Mouse (Mus musculus) lung, adult 2 months (tissue): ENCODE measurements around the gene Mtus2. TPM values are rescaled to one million over a fixed set of nuclear protein-coding genes. Genes with fewer than 3 reads are reported as not detected.

Experiments
- DNase-seq: peaks from one replicate; pipeline ENCODE4 v3.0.0; 2022
- H3K4me1 ChIP-seq: fragments of 200-500 bp; 2 replicates; pipeline ENCODE4 v1.6.1; 2011; ENCODE audit warnings: low read length; ENCODE audit not compliant: control insufficient read depth, insufficient read depth
- H3K4me3 ChIP-seq: fragments of 200-500 bp; replicated peaks from 2 replicates; pipeline ENCODE3; 2011; ENCODE audit warnings: low read depth, mild to moderate bottlenecking, control low read depth, low read length; ENCODE audit errors: extremely low read depth
- CTCF ChIP-seq: fragments of 200-500 bp; IDR thresholded peaks from 2 replicates; pipeline ENCODE4 v1.5.1; 2011; ENCODE audit warnings: mild to moderate bottlenecking, low read length, control low read depth; ENCODE audit not compliant: insufficient read depth
- POLR2A ChIP-seq: fragments of 200-500 bp; IDR thresholded peaks from 2 replicates; pipeline ENCODE4 v1.6.1; 2011; ENCODE audit warnings: low read depth, mild to moderate bottlenecking, control low read depth, low read length, borderline replicate concordance; ENCODE audit errors: extremely low read depth
- WGBS: fragments of 180-500 bp; shearing (Covaris S2); methylation state at CpG from one replicate; pipeline ENCODE4 v1.1.7; 2018; 5-methylcytosine and 5-hydroxymethylcytosine counted together
- polyA plus RNA-seq: library from polyadenylated mRNA; depleted of rRNA; stranded (reverse); fragments of >200 nt; gene quantifications from 2 replicates; pipeline ENCODE4 v1.2.3, GENCODE M21; 2012

Mtus2 gene
- polyA plus RNA-seq, 1 experiment = 4.7 TPM

DNA sequence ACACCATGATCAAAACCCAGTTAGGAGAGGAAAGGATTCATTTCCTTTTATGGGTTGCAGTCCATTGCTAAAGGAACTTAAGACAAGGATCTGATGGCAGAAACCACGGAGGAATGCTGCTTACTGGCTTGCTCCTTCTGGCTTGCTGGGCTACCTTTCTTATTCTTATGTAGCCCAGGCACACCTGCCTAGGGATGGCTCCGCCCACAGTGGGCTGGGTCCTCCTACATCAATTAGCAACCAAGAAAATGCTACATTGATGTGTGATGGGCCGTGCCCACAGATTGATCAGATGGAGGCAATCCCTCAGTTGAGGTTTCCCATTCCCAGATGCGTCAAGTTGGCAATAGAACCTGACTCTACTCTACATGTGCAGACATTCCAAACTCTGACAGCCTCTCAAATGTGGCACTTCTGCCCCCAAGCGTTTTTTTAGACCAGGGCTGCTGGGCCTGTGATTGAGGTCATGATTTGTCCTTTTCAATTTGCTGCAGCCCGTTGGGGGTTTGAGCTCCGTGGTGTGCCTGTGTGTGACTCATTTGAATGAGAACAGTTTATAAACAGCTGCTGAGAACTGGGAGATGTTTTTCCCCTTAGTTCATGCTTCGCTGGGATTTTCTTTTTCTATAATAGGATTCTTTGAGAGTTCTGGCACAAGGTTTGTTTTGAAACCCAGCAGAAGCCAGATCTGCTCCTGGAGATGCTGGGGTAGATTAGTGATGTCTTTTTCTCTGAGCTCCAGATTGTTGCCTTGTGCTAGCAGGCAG lies 173.8 kb downstream of the Mtus2 start:
- DNase-seq = no peak
- Histone ChIP-seq H3K4me1 (no peaks in the 10 kb centered on the region), H3K4me3 (no peak overlapping the region)
- 46% methylated on average over 8 of the region's 8 CpGs for WGBS
- TF ChIP-seq POLR2A (no peak), CTCF (no peak)

DNA sequence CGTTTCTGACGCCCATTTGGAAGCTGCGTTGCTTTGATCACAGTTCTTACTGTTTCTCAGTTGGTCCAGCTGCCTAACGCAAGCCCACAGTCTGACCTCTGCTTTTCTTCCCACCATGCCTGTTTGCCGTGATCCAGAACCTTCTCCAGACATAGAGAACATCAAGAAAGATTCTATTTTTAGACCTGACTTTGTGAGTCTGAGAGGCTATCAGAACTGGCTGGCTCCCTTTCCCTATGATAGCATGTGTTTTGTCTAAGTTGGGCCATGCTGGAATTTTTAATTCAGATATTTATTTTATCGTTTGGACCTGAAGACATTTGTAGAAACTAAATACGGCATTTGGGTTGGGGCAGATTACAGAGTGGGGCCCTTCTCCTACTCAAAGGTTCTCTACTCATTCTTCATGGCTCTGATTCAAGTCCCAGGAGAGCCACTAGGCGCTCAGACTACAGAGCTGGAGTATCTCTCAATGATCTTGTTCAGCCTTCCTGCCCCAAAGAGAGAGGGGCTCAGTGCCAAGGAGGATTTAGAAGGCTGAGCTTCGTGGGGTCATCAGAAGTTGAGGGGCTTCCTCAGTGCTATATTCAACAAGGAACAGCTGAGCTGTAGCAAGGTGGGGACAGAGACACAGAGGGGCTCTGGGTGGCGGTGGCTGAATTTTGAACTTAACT lies 174.5 kb downstream of the Mtus2 start:
- no peak for DNase-seq
- no peak for TF ChIP-seq POLR2A
- no peak for TF ChIP-seq CTCF
- H3K4me3 ChIP-seq = no peak overlapping the region
- no peaks in the 10 kb centered on the region for H3K4me1 ChIP-seq
- 52% methylated on average over 10 of the region's 10 CpGs for WGBS

DNA sequence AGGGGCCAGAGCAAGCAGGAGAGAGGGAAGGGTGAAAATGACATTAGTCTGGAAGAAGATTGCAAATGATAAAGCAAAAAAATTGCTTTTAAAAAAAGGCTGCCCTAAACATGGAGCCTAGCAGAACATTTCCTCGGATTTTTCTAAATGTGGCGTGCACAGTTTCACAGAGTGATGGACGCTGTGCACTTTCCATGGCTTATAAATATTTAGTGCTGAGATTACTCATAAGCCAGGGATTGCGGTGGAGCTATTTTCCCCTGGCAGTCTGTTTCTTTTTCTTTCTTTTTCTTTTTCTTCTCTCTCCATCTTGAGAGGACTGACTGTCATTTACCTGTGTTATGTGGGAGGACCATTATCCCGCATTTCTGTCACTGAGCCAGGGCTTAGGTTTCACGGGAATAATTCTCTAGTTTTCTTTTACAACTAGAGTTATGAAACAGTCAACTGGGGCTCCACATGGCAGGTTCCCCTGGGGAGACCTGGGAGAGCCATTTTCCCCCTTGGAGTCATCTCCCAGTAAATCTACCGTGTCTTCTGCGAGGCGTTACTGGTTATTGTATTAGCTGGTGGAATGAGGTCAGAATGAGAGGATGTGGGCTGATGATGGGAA lies 176.4 kb downstream of the Mtus2 start:
- TF ChIP-seq POLR2A (no peak), CTCF (no peak)
- H3K4me3 ChIP-seq = no peak overlapping the region
- H3K4me1 ChIP-seq = no peaks in the 10 kb centered on the region
- WGBS = 81% methylated on average over 9 of the region's 9 CpGs
- no peak for DNase-seq

DNA sequence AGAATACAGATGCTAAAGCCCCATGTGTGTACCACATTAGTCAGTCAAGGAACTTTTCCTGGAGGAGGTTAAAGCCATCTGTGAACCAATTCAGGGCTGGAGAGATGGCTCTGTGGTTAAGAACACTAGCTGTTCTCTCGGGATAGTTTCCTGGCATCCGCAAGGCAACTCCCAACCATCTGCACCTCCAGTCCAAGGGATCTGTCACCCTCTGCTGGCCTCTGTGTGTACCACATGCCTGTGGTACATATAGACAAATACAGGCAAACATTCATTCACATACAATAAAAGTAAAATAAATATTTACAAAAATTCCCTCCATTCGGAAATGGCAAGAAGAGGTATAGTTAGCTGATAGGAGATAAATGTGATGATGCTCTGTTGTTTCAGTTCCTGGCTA lies 184.5 kb downstream of the Mtus2 start:
- no peaks in the 10 kb centered on the region for H3K4me1 ChIP-seq
- no peak overlapping the region for H3K4me3 ChIP-seq
- 83% methylated on average over 3 of the region's 3 CpGs for WGBS
- DNase-seq = no peak
- no peak for TF ChIP-seq POLR2A
- TF ChIP-seq CTCF = no peak

- WGBS = 57% methylated on average over 12 of the region's 12 CpGs
- Histone ChIP-seq H3K4me1 (no peaks in the 10 kb centered on the region), H3K4me3 (no peak overlapping the region)
- TF ChIP-seq CTCF (no peak), POLR2A (no peak)
- no peak for DNase-seq
Measured at GRCm38 (mm10) chr5:148146200-148146823, 189.2 kb downstream of the Mtus2 start.

GRCm38 (mm10) chr5:148151894-148152599 lies 194.9 kb downstream of the Mtus2 start:
- Histone ChIP-seq H3K4me3 (no peak overlapping the region), H3K4me1 (no peaks in the 10 kb centered on the region)
- no peak for DNase-seq
- TF ChIP-seq POLR2A = no peak
- WGBS = 58% methylated on average over 14 of the region's 14 CpGs

GRCm38 (mm10) chr5:148152600-148153402 lies 195.7 kb downstream of the Mtus2 start:
- Histone ChIP-seq H3K4me1 (no peaks in the 10 kb centered on the region), H3K4me3 (no peak overlapping the region)
- TF ChIP-seq POLR2A (no peak), CTCF (no peak)
- 48% methylated on average over 13 of the region's 13 CpGs for WGBS
- DNase-seq = no peak

DNA sequence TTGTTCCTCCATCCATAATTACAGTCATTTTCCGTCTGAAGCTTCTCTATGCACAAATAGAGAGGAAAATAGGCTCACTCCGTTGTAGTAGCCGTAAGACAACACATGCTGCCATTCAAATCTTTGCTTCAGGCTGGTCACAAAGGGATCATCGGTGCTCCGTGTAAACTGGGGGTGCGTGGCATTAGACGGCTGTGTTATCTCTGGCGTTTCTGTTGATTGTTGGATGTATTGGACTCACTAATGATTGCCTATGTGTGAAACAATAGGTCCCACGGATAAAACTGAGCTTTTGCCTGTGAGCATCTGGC lies 196.2 kb downstream of the Mtus2 start:
- no peak for TF ChIP-seq POLR2A
- no peak for TF ChIP-seq CTCF
- Histone ChIP-seq H3K4me3 (no peak overlapping the region), H3K4me1 (no peaks in the 10 kb centered on the region)
- no peak for DNase-seq
- 62% methylated on average over 9 of the region's 9 CpGs for WGBS
